Mouse (Mus musculus) stomach, postnatal 0 days (tissue): Measurements from ENCODE around the gene Ggta1. TPM values are rescaled to one million over a fixed set of nuclear protein-coding genes. Genes with fewer than 3 reads are reported as not detected.

ENCODE experiments used
- ATAC-seq: fragments of 200-750 bp; cut with Nextera tagmentation; 2 replicates; pipeline ENCODE4 v1.8.0; 2017; ENCODE audit not compliant: low FRiP score, low TSS enrichment
- DNase-seq: peaks from one replicate; pipeline ENCODE4 v3.0.0-alpha.2; 2016; ENCODE audit warnings: low spot score
- H3K27ac ChIP-seq: fragments of 300-500 bp; sonication (generic); replicated peaks from 2 replicates; pipeline ENCODE4 v1.5.1; 2014; ENCODE audit warnings: mild to moderate bottlenecking, control low read depth
- H3K27me3 ChIP-seq: fragments of 300-500 bp; sonication (generic); 2 replicates; pipeline ENCODE4 v1.6.1; 2014; ENCODE audit warnings: low read length; ENCODE audit not compliant: control insufficient read depth, insufficient read depth
- H3K36me3 ChIP-seq: fragments of 300-500 bp; sonication (generic); 2 replicates; pipeline ENCODE4 v1.6.1; 2014; ENCODE audit warnings: low read length, mixed read lengths; ENCODE audit not compliant: control insufficient read depth, insufficient read depth
- H3K4me1 ChIP-seq: fragments of 300-500 bp; sonication (generic); replicated peaks from 2 replicates; pipeline ENCODE4 v1.6.1; 2014; ENCODE audit warnings: antibody characterized with exemption; ENCODE audit not compliant: control insufficient read depth, insufficient read depth
- H3K4me2 ChIP-seq: fragments of 300-500 bp; sonication (generic); replicated peaks from 2 replicates; pipeline ENCODE4 v1.6.1; 2014; ENCODE audit warnings: low read depth, mild to moderate bottlenecking, control low read depth, moderate library complexity
- H3K4me3 ChIP-seq: fragments of 300-500 bp; sonication (generic); 2 replicates; pipeline ENCODE4 v1.5.1; 2014; ENCODE audit warnings: low read depth, low read length, control low read depth
- H3K9ac ChIP-seq: fragments of 300-500 bp; sonication (generic); 2 replicates; pipeline ENCODE4 v1.6.1; 2014; ENCODE audit warnings: mild to moderate bottlenecking, low read length, control low read depth, mixed read lengths
- H3K9me3 ChIP-seq: fragments of 300-500 bp; sonication (generic); 2 replicates; pipeline ENCODE4 v1.6.1; 2016; ENCODE audit warnings: low read length; ENCODE audit not compliant: control insufficient read depth
- CTCF ChIP-seq: IDR thresholded peaks from 2 replicates; pipeline ENCODE4 v1.5.1; 2016; ENCODE audit warnings: antibody characterized with exemption, low read depth, mild to moderate bottlenecking, moderate library complexity
- EP300 ChIP-seq: optimal IDR thresholded peaks from 2 replicates; pipeline ENCODE3; 2016; ENCODE audit warnings: antibody characterized with exemption
- WGBS: fragments of 180-500 bp; shearing (Covaris S2); extraction: QIAGEN DNeasy Blood & Tissue Kit; methylation state at CpG from one replicate; pipeline ENCODE4 v1.1.7; 2014; 5-methylcytosine and 5-hydroxymethylcytosine counted together
- polyA plus RNA-seq: library from polyadenylated mRNA; unstranded; fragments of >200 nt; fragmentation: Nextera tagmentation; extraction: Ambion mirVana; gene quantifications from 2 replicates; pipeline ENCODE4 v1.2.1, GENCODE M21; 2015

Ggta1 gene
- polyA plus RNA-seq, 1 experiment from 2014 or later = 11.5 TPM

DNA sequence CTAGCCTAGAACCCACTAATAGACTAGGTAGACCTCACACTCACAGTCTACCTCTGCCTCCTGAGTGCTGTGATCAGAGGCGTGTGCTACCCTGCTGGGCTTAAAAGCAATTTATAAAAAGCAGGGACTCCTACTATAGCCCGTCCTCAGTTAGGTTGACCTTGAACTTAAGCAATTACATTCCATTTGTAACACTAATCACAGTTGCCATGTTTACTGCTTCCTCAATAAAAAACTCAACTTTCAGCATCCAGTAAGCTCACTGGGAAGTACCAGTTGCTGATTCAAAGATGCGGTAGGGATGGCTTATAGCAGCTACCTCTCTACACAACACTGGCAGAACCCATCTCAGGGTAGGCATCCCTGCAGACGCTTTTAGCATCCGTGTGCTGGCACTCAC lies 19.7 kb downstream of the Ggta1 start:
- no peak for TF ChIP-seq CTCF
- TF ChIP-seq EP300 = no peak
- DNase-seq (no peak), ATAC-seq (no peak)
- Histone ChIP-seq H3K9ac (no peak overlapping the region), H3K9me3 (no peaks in the 10 kb centered on the region), H3K36me3 (no peaks in the 10 kb centered on the region), H3K4me2 (no peak overlapping the region), H3K27me3 (no peaks in the 10 kb centered on the region), H3K4me3 (no peak overlapping the region), H3K27ac (peak overlapping the region; percentile 94), H3K4me1 (peaks cover 26% of the 10 kb centered on the region)
- WGBS = 68% methylated on average over 5 of the region's 5 CpGs

DNA sequence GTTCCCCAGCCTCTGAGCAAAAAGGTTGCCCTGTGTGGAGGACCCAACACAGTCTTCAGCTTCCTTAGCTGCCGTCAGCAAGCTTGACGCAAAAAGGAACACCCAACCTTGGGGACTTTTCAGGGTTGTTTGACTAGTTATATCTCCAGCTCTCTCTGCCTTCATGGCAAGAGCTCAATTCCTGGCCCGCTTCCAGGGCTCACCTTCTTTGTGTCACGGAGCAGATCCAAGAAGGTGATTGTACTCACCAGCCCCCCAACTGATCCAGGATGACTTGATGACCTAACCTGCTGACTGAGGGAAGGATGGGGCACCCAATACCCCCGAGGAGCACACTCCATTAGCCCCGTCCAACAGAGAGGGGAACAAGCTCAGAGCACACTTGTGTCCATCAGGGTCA lies 21.0 kb downstream of the Ggta1 start:
- ATAC-seq (no peak), DNase-seq (peak; percentile 61)
- no peaks in the 10 kb centered on the region for H3K27me3 ChIP-seq
- peaks cover 26% of the 10 kb centered on the region for H3K4me1 ChIP-seq
- peak overlapping the region; percentile 43; the same call in 1 of the 2 replicates for H3K9ac ChIP-seq
- H3K4me2 ChIP-seq = no peak overlapping the region
- H3K27ac ChIP-seq = peak overlapping the region; percentile 63
- no peaks in the 10 kb centered on the region for H3K36me3 ChIP-seq
- H3K4me3 ChIP-seq = no peak overlapping the region
- H3K9me3 ChIP-seq = no peaks in the 10 kb centered on the region
- TF ChIP-seq CTCF (no peak), EP300 (no peak)
- WGBS = 44% methylated on average over 6 of the region's 6 CpGs

DNA sequence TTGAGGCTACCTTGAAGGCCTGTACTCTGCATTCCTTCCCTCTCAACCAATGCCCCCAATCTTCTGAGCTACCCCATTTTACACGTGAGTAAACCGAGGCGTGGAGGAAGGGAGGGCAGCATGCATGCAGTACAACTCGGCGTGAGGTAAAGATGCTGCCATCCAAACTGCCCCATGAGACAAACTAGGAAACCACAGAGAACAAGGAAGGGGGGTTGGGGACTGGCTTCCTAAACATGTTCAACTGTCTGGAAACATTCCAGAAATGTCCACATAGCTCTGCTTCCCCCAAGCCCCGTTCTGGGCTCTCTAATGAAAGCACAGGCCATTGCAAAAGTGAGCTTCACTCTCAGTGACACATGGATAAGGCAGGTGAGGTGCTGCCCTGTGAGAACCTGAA lies 21.6 kb downstream of the Ggta1 start:
- no peak for DNase-seq
- no peak overlapping the region for H3K4me2 ChIP-seq
- H3K9ac ChIP-seq = 0 out of 2 replicates have a peak overlapping the region, but pooled peaks have one; percentile 43
- no peak for TF ChIP-seq EP300
- no peak for TF ChIP-seq CTCF
- no peak for ATAC-seq
- no peaks in the 10 kb centered on the region for H3K36me3 ChIP-seq
- H3K9me3 ChIP-seq = no peaks in the 10 kb centered on the region
- H3K27me3 ChIP-seq = no peaks in the 10 kb centered on the region
- peaks cover 26% of the 10 kb centered on the region for H3K4me1 ChIP-seq
- H3K4me3 ChIP-seq = no peak overlapping the region
- WGBS = 69% methylated on average over 6 of the region's 6 CpGs
- peak overlapping the region; percentile 63; the same call in 1 of the 2 replicates for H3K27ac ChIP-seq

- H3K27me3 ChIP-seq = no peaks in the 10 kb centered on the region
- 0 out of 2 replicates have a peak overlapping the region, but pooled peaks have one; percentile 13 for H3K27ac ChIP-seq
- ATAC-seq = no peak
- peaks cover 21% of the 10 kb centered on the region for H3K4me1 ChIP-seq
- no peak for TF ChIP-seq CTCF
- TF ChIP-seq EP300 = no peak
- no peak overlapping the region for H3K4me2 ChIP-seq
- H3K36me3 ChIP-seq = no peaks in the 10 kb centered on the region
- H3K9me3 ChIP-seq = no peaks in the 10 kb centered on the region
- no peak overlapping the region for H3K9ac ChIP-seq
- no peak overlapping the region for H3K4me3 ChIP-seq
- 98% methylated on average over 3 of the region's 3 CpGs for WGBS
- no peak for DNase-seq
These were observed 22.6 kb downstream of the Ggta1 start for GRCm38 (mm10) chr2:35440480-35440879.

DNA sequence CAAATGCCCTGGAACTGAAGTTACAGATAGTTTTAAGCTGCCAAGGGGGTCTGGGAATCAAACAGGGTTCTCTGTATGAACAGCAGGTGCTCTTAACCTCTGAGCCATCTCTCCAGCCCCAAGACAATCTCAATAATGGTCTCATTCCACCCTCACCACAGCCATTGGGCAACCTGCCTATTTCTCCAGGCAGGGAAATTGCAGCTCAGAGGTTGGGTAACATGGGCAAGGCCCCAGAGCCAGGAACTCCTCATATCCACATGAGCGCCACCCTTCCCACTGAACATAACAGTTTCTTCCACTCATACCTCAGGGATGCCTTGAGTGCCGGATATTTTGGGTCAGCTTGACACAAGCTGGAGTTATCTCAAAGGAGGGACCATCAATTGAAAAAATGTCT lies 25.2 kb downstream of the Ggta1 start:
- H3K9ac ChIP-seq = no peak overlapping the region
- TF ChIP-seq CTCF = no peak
- TF ChIP-seq EP300 = no peak
- H3K27me3 ChIP-seq = no peaks in the 10 kb centered on the region
- H3K4me2 ChIP-seq = no peak overlapping the region
- H3K4me3 ChIP-seq = no peak overlapping the region
- ATAC-seq (no peak), DNase-seq (no peak)
- H3K27ac ChIP-seq = no peak overlapping the region
- peaks cover 24% of the 10 kb centered on the region for H3K4me1 ChIP-seq
- H3K36me3 ChIP-seq = no peaks in the 10 kb centered on the region
- WGBS = 83% methylated on average over 2 of the region's 2 CpGs
- no peaks in the 10 kb centered on the region for H3K9me3 ChIP-seq

- no peaks in the 10 kb centered on the region for H3K27me3 ChIP-seq
- 0 out of 2 replicates have a peak overlapping the region, but pooled peaks have one; percentile 14 for H3K4me2 ChIP-seq
- H3K9ac ChIP-seq = no peak overlapping the region
- H3K4me3 ChIP-seq = no peak overlapping the region
- H3K4me1 ChIP-seq = peaks cover 23% of the 10 kb centered on the region
- peak overlapping the region; percentile 89 for H3K27ac ChIP-seq
- ATAC-seq (peak; percentile 23; the same call in 1 of the 2 replicates), DNase-seq (no peak)
- H3K9me3 ChIP-seq = no peaks in the 10 kb centered on the region
- TF ChIP-seq CTCF = no peak
- TF ChIP-seq EP300 = no peak
- H3K36me3 ChIP-seq = no peaks in the 10 kb centered on the region
- WGBS = 44% methylated on average over 6 of the region's 6 CpGs
These were observed 28.4 kb downstream of the Ggta1 start for GRCm38 (mm10) chr2:35434576-35435123.
